Mouse (Mus musculus): Measurements from ENCODE around the gene C8a.

C8a gene

DNA sequence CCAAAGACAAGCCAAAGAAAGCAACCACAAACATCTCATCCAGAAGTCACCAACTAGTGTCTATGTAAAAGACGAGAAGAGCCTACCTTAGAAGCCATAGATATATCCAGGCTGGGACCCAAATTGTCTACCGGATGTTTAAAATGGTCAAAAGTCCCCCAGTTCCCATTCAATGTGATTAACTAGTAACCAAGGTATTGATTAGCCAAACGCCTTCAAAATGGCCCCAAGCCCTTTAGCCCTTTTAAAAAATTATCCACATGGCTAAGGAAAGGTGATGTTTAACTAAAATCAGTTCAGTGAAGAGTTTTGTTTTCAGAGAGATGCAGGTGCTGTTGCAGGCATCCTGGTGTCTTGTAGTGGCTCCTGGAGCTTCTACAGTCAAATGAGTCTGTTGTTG lies at the start of gene C8a:
C8a (minus strand) TSS at position 76 of the 400 bp plus-strand sequence.
- no peak for DNase-seq

DNA sequence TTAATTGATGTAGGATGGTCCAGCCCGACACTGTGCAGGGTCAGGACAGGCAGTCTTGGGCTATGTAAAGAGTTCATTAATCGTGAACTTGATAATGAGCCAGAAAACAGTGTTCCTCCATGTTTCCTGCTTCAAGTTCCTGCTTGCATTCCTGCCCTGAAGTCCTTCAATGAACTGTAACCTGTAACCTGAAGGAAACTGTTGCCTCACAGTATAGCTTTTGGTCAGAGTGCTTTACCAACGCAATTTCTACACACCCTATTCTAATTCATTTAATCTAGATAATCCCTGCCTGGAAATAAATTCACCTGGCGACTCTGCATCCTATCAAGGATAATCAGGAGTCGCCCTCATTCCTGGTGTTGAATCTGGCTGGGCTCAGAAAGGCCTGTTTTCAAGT lies 49.2 kb upstream of the C8a start:
- no peak for DNase-seq

DNA sequence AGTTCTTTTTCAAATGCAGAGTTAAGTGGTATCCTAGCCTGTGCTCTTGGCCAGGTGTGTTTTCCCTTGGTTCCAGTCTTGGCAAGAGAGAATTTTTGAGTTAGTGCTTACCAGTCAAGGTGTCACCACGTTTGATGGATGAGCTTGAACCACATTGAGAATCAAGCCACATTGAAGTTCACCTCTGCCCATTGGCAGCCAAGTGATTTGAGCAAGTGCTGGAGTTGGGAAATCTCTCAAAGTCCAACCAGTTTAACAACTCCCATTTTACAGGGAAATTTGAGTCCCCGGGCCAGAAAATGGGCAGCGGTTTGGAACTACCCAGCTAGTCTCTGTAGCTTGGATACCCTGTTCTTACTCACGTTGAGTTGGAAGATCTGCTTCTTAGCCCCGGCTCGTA lies 41.8 kb upstream of the C8a start:
- DNase-seq, result no peak

DNA sequence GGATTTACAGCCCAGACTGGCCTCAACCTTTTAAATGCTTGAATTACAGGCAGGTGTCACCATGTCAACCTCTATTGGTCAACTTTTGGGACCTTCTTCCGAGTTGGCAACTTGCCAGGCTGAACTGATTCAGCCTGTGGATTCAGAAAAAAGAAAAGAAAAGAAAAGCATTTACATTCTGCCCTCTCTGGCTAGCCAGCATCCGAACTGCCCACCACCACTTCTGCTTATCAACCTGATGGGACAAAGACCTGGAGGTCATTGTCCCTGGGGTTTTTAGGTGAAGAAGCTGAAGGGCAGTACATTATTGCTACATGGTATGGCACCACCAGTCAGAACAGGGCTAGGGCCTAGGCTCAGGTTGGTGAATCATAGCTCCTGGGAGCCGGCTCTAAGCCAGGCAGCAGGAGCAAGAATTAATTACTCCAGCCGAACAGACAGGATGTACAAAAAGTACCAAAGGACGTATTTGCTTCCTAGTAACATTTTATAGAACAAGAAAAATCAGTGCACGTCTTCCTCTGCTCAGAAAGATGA lies 38.6 kb upstream of the C8a start:
- DNase-seq, result no peak

DNA sequence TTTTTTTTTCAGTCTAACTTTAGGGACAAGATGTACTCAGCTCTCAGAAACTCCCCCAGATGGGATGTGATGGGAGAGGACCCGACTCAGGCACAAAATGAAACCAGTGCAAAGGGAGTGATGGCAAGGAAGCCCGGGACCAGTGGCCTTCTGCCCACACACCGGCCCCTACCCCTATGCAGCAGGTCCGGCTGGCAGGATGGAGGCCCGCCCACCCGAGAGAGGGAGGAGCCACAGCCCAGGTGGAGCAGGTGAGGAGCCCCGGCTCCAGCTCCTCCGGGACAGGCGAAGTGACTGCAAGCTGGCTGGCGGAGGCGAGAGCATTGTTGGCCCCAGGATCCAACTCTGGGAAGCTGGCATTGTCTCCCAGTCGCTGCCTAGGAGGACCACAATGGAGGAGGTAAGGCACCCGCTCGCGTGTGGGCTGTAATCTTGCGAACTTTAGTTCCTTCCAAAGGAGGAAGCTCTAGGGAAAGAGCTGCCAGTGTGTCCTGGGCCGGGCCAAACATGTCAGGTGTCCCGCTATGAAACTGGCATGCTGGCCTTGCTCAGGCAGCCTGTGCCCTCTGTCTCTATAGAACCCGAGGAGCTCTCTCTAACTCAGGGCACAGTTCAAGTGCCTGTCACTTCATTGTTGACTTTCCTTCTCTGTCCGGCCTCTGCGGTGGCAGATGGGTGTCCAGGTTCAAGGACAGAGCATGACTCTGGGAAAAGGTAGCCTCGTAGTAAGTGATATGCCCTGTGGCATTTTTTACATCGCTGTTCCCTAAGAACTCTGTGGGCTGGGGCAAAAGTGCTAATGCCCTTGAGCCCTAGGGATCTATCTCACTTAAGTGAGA lies 37.3 kb upstream of the C8a start, which contains the start of gene Fyb2:
Fyb2 (plus strand) TSS at position 166 of the 839 bp plus-strand sequence.
- DNase-seq, result no peak

DNA sequence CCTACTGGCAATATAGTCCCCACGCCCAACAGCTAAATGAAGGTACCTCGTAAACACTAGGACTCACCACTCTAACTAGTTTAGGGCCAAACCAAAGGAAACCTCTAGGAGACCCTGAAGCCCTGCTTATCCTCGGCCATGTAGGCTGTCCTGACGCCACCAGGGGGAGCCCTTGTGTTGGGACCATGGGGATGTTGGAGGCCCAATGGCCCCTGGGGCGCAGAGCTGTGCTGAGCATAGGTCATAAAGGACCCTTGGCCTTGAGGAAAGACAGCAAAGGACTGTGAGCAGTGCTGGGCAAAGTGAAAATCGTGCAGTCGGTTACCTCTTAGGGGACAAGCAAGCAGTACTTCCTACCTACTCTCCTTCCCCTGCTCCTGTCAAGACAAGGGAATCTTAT lies 35.5 kb upstream of the C8a start:
- DNase-seq, result peak; percentile 38

DNA sequence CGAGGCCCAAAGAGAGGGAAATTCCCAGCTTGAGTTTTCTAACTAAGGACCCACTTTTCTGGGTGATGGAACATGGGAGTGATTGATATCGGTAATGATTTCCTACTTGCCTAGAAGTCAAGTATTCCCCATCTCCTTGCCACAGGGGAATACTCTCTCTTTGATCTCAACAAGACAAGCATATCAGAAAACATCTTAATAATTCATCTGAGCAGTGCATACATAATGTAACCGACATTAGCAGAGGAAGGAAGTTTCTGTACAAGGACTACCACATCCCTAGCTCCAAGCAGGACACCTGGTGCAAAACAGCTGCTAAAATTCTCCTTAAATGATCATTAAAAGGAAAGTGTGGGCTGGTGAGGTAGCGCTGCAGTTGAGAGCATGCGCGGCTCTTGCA lies 28.9 kb upstream of the C8a start:
- DNase-seq, result no peak

DNA sequence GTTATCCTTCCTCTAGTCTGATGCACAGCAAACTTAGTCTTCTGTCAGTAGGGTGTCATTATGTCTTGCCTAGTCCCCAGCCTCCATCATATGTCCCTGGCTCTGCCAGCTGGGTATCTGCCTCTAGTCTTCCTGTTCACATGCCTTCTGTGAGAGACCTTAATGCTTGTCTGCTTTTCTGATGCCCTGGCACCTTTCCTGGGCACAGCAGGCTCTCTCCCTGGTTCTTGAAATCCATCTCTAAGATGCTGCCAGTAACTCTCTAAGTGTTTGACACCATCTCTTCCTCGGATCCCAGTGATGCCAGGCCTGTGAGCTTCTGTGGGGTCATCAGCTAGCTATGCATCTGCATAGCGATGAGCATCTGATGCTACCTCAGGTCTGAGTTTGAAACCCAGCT lies 26.6 kb upstream of the C8a start:
- DNase-seq, result no peak

DNA sequence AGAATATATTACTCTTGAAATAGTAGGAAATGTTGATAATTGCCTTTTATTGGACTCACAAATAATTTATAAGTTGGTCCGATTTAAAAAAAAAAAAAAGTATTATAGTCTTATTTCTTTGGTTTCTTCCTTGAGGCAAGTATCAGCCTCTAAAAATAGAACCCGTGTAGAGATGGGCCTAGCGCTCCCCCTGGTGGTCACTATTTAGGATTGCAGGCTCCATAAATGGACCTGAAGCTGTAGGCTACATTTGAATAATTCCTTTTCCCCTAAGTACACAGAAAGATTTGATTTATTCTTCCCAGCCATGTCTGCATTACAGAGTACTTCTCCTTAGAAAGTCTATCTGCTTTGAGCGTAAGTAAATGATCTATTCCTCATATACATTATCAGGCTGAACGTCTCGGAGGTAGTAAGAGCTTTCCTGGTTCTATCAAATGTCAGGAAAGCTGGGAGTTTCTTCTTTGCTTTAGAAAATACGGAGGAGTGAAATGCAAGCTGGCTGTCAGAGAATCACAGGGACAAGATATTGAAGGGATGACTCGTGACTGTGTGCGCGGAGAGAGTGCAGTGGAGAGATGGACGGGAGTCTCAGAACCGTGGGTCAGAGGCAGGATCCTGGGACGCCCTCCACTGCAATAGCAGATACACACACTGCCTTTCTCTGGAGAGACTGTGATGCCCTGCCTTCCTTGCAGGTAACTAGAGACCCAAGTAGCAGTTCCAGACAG lies 18.0 kb upstream of the C8a start:
- DNase-seq, result peak; percentile 52

DNA sequence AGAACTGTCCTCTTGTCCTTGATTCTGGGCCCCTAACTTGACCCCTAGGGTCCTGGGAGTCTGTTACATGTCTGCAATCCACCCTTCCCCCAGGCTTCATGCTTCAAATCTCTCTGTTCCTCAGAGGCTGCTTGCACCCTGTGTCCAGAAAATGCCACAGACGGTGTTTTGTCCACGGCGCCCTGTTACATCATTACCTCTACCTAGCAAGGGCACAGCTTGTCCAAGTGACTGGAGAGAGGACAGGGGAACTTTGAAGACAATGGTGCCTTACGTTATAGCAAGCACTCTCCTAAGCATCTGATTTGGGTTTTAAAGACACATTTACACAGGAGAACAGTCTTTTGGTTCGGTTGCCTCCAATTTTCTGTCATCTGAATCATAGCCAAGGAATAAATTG lies 17.4 kb upstream of the C8a start:
- DNase-seq, result no peak

DNA sequence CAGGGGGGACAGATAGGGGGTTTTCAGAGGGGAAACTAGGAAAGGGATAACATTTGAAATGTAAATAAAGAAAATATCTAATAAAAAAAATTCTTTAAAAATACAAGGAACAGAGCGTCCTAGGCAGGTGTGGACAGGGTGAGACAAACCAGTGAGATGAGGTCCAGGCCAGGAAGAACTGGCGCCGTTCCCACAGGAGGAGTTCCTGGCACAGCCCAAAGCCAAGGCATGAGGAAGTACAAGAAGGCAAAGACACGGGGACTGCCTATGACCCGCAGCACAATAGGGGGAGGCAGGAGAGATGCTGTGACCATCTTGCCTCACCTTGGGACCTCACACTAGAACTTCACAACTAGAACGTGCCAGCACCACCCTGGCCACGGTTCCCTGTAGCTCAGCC lies 15.5 kb upstream of the C8a start:
- DNase-seq, result no peak

DNA sequence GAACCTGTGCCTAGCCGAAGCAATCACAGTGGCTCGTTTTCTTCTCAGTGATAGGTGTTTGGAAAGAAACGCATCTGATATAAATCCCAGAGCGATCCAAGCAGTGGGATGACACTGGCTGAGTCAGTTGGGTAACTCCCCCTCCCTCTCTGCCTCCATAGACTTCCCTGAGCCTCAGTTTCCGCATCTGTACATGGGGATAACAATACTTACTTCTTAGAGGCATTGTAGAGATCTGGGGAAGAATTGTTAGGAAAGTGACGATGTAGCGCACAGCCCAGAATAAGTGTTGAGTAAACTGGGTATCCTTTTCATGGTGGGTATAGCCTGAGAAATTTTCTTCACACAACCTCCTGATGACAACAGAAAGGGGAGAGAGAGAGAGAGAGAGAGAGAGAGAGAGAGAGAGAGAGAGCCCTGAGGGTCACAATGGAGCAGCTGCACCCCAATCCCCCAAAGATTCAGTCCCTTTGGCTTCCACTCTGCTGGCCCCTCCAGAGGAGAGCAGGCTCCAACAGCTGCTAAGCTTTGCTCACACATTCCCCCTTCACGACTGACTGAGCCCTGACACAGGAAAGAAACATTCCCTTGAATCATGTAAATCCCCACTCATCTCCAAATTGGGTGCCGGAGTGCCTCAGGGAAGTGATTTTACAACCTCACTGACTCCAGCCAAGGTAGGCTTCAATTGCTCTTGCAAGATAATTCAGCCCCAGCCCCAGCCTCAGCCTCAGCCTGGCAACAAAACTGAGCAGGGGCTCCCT lies 12.5 kb upstream of the C8a start:
- no peak for DNase-seq

DNA sequence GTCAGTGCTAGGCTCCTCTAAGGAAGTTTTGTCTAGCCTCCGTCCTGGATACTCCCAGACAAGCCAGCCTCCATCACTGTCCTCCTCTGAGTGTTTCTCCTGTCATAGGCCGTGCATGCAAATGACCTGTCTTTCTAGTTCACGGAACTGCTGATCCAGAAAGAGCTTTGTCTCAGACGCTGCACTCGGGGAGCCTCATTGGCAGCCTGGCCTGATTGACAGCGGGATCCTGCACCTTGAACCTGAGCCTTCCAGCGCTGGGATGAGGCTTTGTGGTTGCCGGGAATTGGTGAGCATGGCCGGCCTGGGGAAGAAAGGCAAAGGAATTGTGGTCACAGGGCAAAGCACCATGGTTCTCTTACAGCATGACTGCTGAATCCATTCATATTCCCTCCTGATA lies 11.3 kb upstream of the C8a start:
- DNase-seq, result no peak

DNA sequence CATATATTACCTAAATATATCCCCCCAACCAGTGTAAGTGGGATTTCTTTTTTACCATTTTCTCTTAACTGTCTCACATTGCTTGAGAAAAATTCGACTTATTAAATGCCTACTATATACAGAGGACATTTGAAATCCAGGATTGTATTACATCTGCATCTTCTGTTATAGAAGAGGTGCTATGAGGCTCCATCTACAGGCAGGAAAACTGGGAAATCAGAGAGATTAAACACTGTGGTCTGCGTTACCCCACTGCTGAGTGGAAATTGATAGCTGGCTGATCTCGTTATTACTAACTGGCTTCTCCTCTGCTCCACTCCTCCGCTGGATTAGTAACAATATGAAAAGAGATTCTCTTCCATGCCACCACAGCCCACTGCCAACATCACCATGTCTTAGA lies 366 bp downstream of the C8a start:
- no peak for DNase-seq

DNA sequence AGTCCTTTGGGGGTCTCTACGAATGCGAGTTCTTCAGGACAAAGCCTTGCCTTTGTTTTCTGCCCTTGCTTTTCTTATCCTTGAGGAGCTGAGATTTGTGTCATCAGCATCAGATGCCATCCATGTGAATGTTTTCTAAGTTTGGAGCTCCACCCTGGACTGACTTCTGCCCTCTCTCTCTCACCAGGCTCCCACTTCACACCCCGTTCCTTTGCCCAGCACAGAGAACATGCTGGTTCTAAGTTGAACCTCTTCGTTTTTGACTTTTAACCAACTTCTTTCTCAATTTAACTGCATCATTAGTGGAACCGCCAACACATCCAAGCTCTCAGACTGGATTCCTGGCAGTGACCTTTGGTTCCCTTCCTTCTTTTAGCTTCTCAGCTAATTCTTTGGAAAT lies 6.0 kb downstream of the C8a start:
- no peak for DNase-seq

DNA sequence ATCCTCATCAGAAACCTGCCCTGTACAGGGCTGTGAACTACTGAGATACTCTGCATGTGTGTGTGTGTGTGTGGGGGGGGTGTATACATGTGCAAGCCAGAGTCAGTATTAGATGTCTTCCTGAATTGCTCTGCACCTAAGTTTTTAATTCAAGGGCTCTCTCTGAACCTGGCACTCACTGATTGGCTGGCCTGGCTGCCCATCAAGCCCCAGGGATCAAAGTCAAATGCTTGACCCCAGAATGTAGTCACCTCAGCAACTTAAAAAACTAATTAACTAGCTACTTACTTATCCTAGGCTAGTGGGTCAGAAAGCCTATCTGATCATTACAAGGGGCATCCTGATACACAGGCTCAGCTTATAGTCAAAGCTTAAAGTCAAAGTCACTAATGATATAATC lies 6.6 kb downstream of the C8a start:
- DNase-seq, result no peak

DNA sequence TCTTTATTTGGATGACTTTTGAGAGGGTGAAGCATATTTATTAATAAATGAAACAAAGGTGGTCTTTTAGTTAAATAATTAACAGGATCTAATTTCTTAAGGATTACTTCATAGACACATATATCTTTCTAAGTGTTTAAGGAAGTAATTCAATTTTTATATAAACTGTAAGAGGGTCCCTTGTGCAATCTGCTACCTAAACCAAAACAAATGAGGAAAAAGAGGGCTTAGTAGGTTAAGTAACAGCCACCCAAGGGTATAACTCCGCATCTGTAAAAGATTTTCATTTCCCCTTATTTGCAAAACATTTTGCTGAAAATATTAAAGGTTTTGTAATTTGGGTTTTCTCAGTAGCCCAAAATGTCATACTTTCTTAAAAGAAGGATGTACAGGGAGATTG lies 11.8 kb downstream of the C8a start:
- DNase-seq, result no peak

DNA sequence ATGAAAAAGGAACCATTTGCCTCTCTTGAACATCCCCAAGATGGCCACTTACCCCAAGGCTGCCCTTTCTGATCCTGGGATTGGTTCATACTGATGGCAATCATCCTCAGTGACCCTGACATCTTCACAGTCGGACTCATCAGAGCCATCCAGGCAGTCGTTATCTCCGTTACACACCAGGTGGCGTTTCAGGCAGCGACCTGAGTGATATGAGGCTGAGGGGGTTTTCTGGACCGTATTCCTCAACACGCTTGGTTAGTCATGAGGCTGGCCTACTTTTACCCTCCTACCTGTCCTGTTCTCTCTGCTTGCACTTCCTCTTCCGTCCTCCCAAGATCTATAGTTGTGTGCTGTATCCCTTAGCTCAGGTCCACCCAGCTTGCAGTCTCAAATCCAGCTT lies 15.0 kb downstream of the C8a start:
- DNase-seq, result no peak

DNA sequence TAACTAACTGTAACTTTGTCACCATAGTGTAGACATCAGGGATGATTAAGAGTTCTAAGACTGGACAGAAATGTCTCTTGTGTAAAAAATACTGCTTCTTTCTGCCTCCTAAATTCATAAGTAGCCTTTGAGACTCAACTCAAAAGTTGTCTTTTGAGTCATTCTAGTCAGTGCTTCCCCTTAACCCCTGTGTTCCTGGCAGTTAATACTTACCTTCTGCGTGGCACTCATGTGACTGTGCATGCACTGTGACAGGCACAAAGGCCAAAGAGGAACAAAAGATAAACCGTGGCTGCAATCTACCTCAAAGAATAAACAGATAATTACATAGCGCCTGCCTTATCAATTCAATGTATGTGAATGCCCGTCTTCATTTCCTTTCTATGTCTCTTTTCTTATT lies 18.4 kb downstream of the C8a start:
- no peak for DNase-seq

DNA sequence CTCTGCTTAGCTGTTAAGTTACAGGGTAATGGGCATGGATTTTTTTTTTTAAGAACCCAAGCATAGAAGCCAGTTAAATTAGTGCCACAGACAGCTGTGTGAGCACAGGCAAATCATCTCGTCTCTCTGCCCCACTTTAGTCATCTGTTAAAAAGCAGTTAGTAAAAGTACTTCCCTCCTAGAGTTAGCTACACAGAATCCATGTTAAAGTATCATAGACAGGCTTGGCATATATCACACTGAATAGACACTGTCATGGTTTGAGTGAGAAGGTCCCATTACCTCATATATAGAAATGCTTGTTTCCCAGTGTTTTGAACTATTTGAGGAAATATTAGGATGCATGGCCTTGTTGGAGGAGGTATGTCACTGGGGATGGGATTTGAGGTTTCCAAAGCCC lies 19.2 kb downstream of the C8a start, which contains the start of gene Gm17662:
Gm17662 (plus strand) TSS at position 301 of the 400 bp plus-strand sequence.
- no peak for DNase-seq

DNA sequence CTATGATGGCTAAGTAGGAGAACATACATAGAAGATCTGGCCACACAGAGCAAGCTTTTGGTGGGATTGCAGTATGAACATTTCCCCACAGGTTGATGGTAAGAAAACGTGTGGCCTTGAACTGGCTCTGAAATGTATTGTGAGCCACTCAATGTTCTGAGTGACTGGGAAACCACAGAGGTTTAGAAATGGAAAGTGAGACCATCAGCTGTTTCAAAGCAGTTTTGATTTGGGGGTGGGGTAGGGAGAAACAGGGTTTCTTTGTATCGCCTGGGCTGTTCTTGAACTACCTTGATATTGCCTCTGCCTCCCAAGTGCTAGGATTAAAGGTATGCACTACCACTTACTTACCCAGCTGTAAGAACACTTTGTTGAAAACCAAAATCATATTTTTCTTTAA lies 21.0 kb downstream of the C8a start:
- DNase-seq, result no peak

DNA sequence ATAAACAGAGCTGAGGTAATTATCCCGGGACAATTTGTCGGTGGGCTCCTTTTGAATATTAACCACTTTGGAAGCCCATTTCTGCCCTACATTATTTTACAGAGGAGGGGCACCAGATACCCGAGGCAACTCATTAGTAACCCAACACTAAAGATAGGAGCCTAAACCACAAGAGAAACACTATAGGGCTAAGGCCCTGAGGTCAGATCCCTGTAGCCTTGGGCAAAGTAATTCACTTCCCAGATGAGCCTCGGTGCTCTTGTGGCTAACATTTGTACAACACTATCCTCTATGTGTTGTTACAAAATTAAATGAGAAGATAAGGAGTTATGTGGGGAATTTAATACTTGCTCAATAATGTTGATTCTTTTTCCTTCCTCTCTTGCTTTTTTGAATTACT lies 32.7 kb downstream of the C8a start:
- no peak for DNase-seq

DNA sequence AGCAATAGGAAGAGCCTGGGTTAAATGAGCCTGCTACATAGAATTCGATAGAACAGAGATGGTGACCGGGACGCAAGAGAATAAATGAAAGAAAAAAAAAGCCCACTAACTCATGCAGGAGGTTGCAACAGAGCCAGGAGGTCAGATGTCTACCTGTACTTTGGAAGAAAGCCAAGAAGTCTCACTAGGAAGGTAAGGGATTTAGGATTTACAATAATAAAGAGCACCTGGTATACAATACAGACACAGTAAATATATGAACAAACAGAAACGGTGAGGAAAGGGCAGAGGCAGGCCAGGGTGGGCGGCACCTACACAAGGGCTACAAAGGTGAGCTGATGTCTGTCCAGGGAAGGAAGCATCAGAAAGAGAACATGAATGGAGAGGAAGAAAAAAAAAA lies 34.0 kb downstream of the C8a start:
- no peak for DNase-seq
